Mouse (Mus musculus): ENCODE results near the gene Cyp2g1. TPM values are rescaled to one million over a fixed set of nuclear protein-coding genes. Genes with fewer than 3 reads are reported as not detected.
"Not testable (repeated sequence)": the region's sequence is repeated elsewhere in the genome, so short reads cannot be mapped to it uniquely, and the experiment has no call there.

Gene Cyp2g1
- total RNA-seq (2014; fragmentation: Nextera tagmentation) (not detected in 2 replicates), total RNA-seq (2017) (not detected in 2 replicates)

DNA sequence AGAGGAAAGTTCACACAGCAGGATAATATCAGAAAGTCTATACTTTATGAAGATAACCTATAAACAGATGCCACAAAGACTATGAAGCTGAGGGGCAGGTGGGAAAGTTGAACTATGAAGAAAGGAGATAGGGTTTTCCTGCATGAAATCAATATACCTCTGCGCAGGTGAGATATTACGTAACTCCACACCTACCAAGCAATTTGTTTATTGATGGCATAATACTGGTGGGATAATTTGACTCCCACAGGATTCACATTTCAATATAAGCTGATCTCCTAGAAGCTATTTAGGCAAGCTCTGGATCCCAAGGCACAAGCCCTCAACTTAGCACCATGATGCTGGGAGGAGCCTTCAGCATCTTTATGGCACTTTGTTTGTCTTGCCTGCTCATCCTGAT is at the start of gene Cyp2g1:
Gene Cyp2g1 (plus strand): TSS at position 301 of the 400 bp plus-strand sequence.
- no peak for ATAC-seq (replicated peaks; ENCODE audit: low FRiP score, low TSS enrichment, poor library complexity, severe bottlenecking)

GRCm38 (mm10) chr7:26767084-26767483 is 41.6 kb upstream of the Cyp2g1 start:
- no peak for ATAC-seq (replicated peaks; ENCODE audit: low FRiP score, low TSS enrichment, poor library complexity, severe bottlenecking)

GRCm38 (mm10) chr7:26769881-26770470 is 38.7 kb upstream of the Cyp2g1 start:
- ATAC-seq (replicated peaks; ENCODE audit: low FRiP score, low TSS enrichment, poor library complexity, severe bottlenecking), result no peak

DNA sequence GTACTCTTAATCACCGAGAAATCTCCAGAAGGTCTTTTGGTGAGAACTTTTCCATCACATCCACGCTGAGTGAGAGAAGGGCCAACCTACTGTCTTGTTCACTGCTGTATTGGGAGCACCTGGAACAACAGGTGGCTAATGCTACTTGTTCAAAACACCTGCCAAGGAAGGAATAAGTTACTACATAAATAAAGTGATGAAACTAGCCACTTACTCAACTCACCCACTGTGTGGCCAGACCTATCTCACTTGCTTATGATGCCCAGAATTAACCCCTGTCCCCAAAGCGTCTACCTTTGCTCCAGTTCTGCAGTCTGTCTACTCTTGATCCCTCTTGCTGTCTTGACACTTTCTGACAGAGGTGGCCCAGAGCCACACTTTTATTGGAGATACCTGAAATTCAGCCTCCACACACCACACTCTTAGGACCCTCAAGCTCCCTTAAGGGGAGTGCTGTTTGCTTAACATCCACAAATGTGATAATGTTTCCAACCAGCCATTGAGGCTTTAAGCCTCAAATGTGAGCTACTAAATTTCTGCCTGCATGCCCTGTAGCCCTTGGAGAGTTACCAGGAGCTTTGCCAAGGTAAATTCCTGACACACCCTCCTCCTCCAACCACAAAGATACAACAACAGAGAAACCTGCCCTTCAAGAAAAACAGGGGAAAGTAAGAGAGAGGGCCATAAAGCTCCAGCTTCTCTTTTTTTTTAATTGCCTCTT is 35.7 kb upstream of the Cyp2g1 start:
- ATAC-seq (replicated peaks; ENCODE audit: low FRiP score, low TSS enrichment, poor library complexity, severe bottlenecking), result no peak

DNA sequence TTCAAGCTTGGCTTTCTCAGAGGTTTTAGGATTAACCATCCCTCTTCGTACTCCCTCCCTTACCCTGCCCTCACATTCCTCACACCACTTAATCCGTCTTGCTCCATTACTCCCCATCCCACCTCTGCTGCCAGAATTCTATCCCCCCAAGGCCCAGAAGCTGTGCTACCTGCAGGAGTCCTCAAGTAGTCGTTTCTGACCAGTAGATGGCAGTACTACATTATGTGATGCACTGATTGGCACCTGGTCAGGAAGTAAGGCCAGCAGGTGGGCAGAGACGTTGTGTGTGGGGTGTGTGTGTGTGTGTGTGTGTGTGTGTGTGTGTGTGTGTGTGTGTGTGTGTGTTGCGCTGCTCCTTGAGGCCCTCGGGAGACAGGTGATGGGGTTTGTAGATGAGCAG is 32.8 kb upstream of the Cyp2g1 start:
- no peak for ATAC-seq (replicated peaks; ENCODE audit: low FRiP score, low TSS enrichment, poor library complexity, severe bottlenecking)

DNA sequence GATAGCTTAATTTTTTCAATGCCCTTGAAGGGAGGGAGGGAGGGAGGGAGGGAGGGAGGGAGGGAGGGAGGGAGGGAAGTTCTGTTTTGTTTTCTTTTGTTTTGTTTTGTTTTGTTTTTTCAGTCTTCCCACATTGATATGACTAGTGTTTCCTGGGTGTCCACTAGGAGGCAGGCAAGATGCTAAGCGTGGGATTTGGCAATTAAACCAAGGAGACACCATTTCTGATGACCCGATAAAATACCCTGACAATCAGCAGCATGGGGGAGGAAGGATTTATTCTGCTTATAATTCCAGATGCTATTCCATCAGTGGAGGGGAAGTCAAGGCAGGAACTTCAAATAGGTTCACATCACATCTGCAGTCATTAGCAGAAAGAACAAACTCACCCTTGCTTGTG is 30.9 kb upstream of the Cyp2g1 start:
- ATAC-seq (replicated peaks; ENCODE audit: low FRiP score, low TSS enrichment, poor library complexity, severe bottlenecking), result no peak

- ATAC-seq (replicated peaks; ENCODE audit: low FRiP score, low TSS enrichment, poor library complexity, severe bottlenecking), result no peak
Measured at GRCm38 (mm10) chr7:26778474-26778873, 30.2 kb upstream of the Cyp2g1 start.

GRCm38 (mm10) chr7:26779799-26780416 is 28.8 kb upstream of the Cyp2g1 start:
- peak; percentile 70; the same call in 1 of the 2 replicates for ATAC-seq (replicated peaks; ENCODE audit: low FRiP score, low TSS enrichment, poor library complexity, severe bottlenecking)

- ATAC-seq (replicated peaks; ENCODE audit: low FRiP score, low TSS enrichment, poor library complexity, severe bottlenecking), result no peak
Measured at GRCm38 (mm10) chr7:26780510-26780909, 28.2 kb upstream of the Cyp2g1 start.

DNA sequence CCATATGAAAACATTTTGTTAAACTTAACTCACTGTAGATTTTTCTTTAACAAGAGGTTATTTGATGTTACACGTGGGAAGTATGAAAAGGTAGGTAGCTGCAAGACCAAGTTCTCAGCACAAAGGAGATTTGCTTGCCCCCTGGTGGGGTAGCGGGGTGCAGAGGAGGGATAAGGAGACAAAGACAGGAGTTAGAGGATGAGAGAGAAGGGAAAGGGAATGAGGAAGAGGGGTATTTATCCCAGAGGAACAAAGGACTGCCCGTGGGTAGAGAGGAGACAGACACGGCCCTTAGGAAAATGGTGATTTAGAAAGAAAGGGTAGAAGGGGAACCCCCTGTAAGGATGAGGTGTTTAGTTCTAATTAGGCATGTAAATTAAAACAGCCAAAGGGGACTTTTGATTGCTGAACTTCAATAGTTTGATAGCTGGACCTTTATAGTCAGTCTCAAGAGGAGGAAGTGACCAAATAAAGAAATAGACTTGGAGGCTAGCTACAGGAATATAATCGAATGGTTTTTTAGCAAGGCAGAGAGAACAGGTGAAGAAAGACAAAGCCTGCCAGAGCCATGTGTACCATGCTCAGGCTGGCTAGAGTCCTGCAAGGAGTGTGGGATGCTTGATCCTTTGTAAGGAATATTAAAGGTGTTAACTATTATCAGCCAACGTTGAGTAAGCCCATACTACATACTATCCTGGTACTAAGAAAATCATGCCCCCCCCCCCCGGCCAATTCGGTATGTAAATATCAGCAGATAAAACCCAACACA is 27.5 kb upstream of the Cyp2g1 start:
- no peak for ATAC-seq (replicated peaks; ENCODE audit: low FRiP score, low TSS enrichment, poor library complexity, severe bottlenecking)

GRCm38 (mm10) chr7:26781767-26782131 is 26.9 kb upstream of the Cyp2g1 start:
- no peak for ATAC-seq (replicated peaks; ENCODE audit: low FRiP score, low TSS enrichment, poor library complexity, severe bottlenecking)

GRCm38 (mm10) chr7:26783163-26783562 is 25.5 kb upstream of the Cyp2g1 start:
- no peak for ATAC-seq (replicated peaks; ENCODE audit: low FRiP score, low TSS enrichment, poor library complexity, severe bottlenecking)

GRCm38 (mm10) chr7:26786013-26786412 is 22.7 kb upstream of the Cyp2g1 start:
- not testable (repeated sequence) for ATAC-seq (replicated peaks; ENCODE audit: low FRiP score, low TSS enrichment, poor library complexity, severe bottlenecking)

GRCm38 (mm10) chr7:26789984-26790383 is 18.7 kb upstream of the Cyp2g1 start:
- ATAC-seq (replicated peaks; ENCODE audit: low FRiP score, low TSS enrichment, poor library complexity, severe bottlenecking), result no peak

DNA sequence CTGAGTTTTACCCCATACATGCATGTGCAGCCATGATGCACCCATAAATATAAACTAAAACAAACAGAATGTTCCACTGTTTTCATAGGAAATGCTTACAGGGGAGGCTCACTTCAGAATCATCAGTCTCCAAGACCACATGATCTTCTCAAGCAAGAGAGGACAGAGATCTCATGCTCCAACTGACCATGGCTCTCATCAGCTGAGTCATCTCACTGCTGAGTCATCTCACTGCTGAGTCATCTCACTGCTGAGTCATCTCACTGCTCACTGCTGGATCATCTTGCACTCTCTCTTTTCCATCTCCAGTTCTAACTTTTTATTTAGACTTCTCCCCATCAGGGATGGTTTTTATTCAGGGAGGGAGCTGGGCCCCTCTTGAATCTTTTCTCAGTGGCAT is 8.6 kb upstream of the Cyp2g1 start:
- no peak for ATAC-seq (replicated peaks; ENCODE audit: low FRiP score, low TSS enrichment, poor library complexity, severe bottlenecking)

DNA sequence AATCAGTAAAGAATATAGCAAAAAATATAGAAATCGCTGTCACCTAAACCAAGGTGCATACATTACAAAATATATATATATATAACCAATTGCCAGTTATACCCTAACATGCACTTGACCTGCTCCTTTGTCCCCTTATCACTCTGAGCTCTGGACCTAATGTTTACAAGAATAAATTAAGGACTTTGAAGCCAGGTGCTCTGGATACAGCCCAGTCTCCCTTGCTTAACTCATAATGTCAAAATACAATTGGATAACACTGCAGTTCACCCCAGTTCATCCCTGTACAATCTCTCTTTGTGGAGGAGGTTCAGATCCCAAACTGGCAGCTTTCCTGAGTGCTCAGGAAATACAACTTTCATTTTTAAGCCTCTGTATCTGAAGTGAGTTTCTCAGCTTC is 7.7 kb upstream of the Cyp2g1 start:
- ATAC-seq (replicated peaks; ENCODE audit: low FRiP score, low TSS enrichment, poor library complexity, severe bottlenecking), result no peak

GRCm38 (mm10) chr7:26831556-26832292 is 23.0 kb downstream of the Cyp2g1 start:
- not testable (repeated sequence) for ATAC-seq (replicated peaks; ENCODE audit: low FRiP score, low TSS enrichment, poor library complexity, severe bottlenecking)

- not testable (repeated sequence) for ATAC-seq (replicated peaks; ENCODE audit: low FRiP score, low TSS enrichment, poor library complexity, severe bottlenecking)
Measured at GRCm38 (mm10) chr7:26832668-26833067, 24.0 kb downstream of the Cyp2g1 start.

DNA sequence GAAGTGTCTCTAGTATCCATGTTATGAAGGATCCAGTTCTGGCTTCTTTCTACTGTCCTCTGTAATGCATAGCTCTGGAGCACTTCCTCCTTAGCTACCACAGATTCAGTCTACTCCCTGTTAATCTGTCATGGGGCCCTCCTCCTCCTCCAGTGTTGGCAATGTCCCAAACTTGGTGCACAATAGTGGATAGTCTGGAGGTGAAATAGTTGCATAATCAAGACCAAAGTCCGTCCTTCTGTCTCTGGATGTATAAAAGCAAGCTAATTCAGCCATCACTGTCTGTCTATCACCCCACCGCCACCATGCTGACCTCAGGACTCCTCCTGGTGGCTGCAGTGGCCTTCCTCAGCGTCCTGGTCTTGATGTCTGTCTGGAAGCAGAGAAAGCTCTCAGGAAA is 26.4 kb downstream of the Cyp2g1 start, which contains the start of gene Cyp2a5:
Gene Cyp2a5 (plus strand): TSS at position 247 of the 400 bp plus-strand sequence.
- not testable (repeated sequence) for ATAC-seq (replicated peaks; ENCODE audit: low FRiP score, low TSS enrichment, poor library complexity, severe bottlenecking)
